Mouse (Mus musculus) liver, postnatal 0 days (tissue): ENCODE measurements around the gene Ccdc142. TPM values are rescaled to one million over a fixed set of nuclear protein-coding genes. Genes with fewer than 3 reads are reported as not detected.

Experiments
- ATAC-seq: fragments of 200-750 bp; cut with Nextera tagmentation; 2 replicates; pipeline ENCODE4 v1.8.0; 2017; ENCODE audit warnings: mild to moderate bottlenecking, moderate library complexity
- DNase-seq: peaks from one replicate; pipeline ENCODE4 v3.0.0-alpha.2; 2016
- H3K27ac ChIP-seq: fragments of 300-500 bp; sonication (generic); 2 replicates; pipeline ENCODE4 v1.5.1; 2014; ENCODE audit warnings: antibody characterized with exemption, moderate library complexity, mild to moderate bottlenecking, low read depth
- H3K27me3 ChIP-seq: fragments of 300-500 bp; sonication (generic); 2 replicates; pipeline ENCODE4 v1.6.1; 2014; ENCODE audit warnings: low read length, control low read depth, mixed read lengths; ENCODE audit not compliant: insufficient read depth
- H3K36me3 ChIP-seq: fragments of 300-500 bp; sonication (generic); replicated peaks from 2 replicates; pipeline ENCODE4 v1.6.1; 2014; ENCODE audit warnings: mild to moderate bottlenecking, control low read depth, low read length, moderate library complexity, mixed read lengths; ENCODE audit not compliant: insufficient read depth
- H3K4me1 ChIP-seq: fragments of 300-500 bp; sonication (generic); 2 replicates; pipeline ENCODE4 v1.6.1; 2014; ENCODE audit warnings: antibody characterized with exemption, mild to moderate bottlenecking, control low read depth; ENCODE audit not compliant: insufficient read depth
- H3K4me2 ChIP-seq: fragments of 300-500 bp; sonication (generic); 2 replicates; pipeline ENCODE4 v1.6.1; 2014; ENCODE audit warnings: low read depth, mild to moderate bottlenecking, low read length, moderate library complexity, mixed read lengths
- H3K4me3 ChIP-seq: fragments of 300-500 bp; sonication (generic); 2 replicates; pipeline ENCODE4 v1.5.1; 2014; ENCODE audit warnings: low read depth, low read length
- H3K9ac ChIP-seq: fragments of 300-500 bp; sonication (generic); replicated peaks from 2 replicates; pipeline ENCODE4 v1.6.1; 2014; ENCODE audit warnings: mild to moderate bottlenecking, moderate library complexity
- H3K9me3 ChIP-seq: fragments of 300-500 bp; sonication (generic); 2 replicates; pipeline ENCODE4 v1.6.1; 2016; ENCODE audit warnings: mild to moderate bottlenecking, control low read depth, low read length, mixed read lengths
- CTCF ChIP-seq: sonication (generic); IDR thresholded peaks from 2 replicates; pipeline ENCODE4 v1.5.1; 2016; ENCODE audit warnings: antibody characterized with exemption, low read depth
- EP300 ChIP-seq: IDR thresholded peaks from 2 replicates; pipeline ENCODE4 v1.6.1; 2016; ENCODE audit warnings: antibody characterized with exemption, low read depth, mild to moderate bottlenecking
- WGBS: fragments of 180-500 bp; shearing (Covaris S2); extraction: QIAGEN DNeasy Blood & Tissue Kit; methylation state at CpG from one replicate; pipeline ENCODE4 v1.1.7; 2014; ENCODE audit not compliant: insufficient replicate concordance; 5-methylcytosine and 5-hydroxymethylcytosine counted together
- polyA plus RNA-seq: library from polyadenylated mRNA; unstranded; fragments of >200 nt; fragmentation: Nextera tagmentation; extraction: Ambion mirVana; gene quantifications from 2 replicates; pipeline ENCODE4 v1.2.1, GENCODE M21; 2015

Ccdc142 gene
- polyA plus RNA-seq, 1 experiment from 2014 or later, result 0.54 TPM

- Histone ChIP-seq H3K9me3 (no peaks in the 10 kb centered on the region), H3K4me2 (peak within 1 kb of the TSS; percentile 62; the same call in 1 of the 2 replicates), H3K27ac (no peak within 1 kb of the TSS), H3K9ac (no peak within 1 kb of the TSS), H3K4me3 (peak within 1 kb of the TSS; percentile 26; the same call in 1 of the 2 replicates), H3K36me3 (no peaks in the 10 kb centered on the region), H3K27me3 (peaks cover 96% of the 10 kb centered on the region), H3K4me1 (peaks cover 10% of the 10 kb centered on the region)
- no peak for DNase-seq
- no peak for ATAC-seq
- WGBS, result 2% methylated on average over 8 of the region's 10 CpGs
- no peak for TF ChIP-seq EP300
- no peak for TF ChIP-seq CTCF
Measured at GRCm38 (mm10) chr6:83070247-83070310, 31.3 kb upstream of the Ccdc142 start, which contains the start of gene Tlx2. Tlx2 (minus strand) TSS chr6:83070293.

- Histone ChIP-seq H3K9ac (no peak overlapping the region), H3K4me3 (peak overlapping the region; percentile 16; the same call in 1 of the 2 replicates), H3K27me3 (peaks cover 94% of the 10 kb centered on the region), H3K4me1 (peaks cover 10% of the 10 kb centered on the region), H3K27ac (no peak overlapping the region), H3K9me3 (no peaks in the 10 kb centered on the region), H3K36me3 (no peaks in the 10 kb centered on the region), H3K4me2 (0 out of 2 replicates have a peak overlapping the region, but pooled peaks have one; percentile 5)
- ATAC-seq, result 0 out of 2 replicates have a peak, but pooled peaks have one; percentile 14
- 2% methylated on average over 46 of the region's 58 CpGs for WGBS
- no peak for DNase-seq
- TF ChIP-seq EP300, result no peak
- no peak for TF ChIP-seq CTCF
Measured at GRCm38 (mm10) chr6:83070311-83071219, 30.8 kb upstream of the Ccdc142 start.

DNA sequence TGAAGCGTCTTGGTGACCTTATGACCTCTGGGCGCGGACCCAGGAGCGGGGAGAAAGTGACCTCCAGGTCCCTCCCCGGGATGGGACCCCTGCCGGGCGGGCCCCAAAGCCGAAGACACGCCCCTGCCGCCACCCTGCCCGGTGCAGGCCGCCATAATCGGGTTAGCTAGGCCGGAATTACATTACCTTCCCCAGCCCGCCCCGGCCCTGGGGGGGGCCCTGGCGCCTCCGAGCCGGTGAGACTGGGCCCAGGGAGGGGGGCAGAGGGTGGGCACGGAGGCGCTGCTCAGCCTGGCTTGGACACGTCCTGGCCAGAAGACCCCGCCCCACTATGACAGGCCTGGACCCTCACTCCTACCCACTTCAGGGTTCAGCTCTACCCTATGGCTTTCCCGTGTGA lies 30.2 kb upstream of the Ccdc142 start:
- Histone ChIP-seq H3K36me3 (no peaks in the 10 kb centered on the region), H3K9ac (no peak overlapping the region), H3K9me3 (no peaks in the 10 kb centered on the region), H3K27me3 (peaks cover 93% of the 10 kb centered on the region), H3K4me2 (no peak overlapping the region), H3K4me3 (no peak overlapping the region), H3K4me1 (peaks cover 10% of the 10 kb centered on the region), H3K27ac (no peak overlapping the region)
- TF ChIP-seq EP300, result no peak
- DNase-seq (no peak), ATAC-seq (no peak)
- 2% methylated on average over 21 of the region's 24 CpGs for WGBS

DNA sequence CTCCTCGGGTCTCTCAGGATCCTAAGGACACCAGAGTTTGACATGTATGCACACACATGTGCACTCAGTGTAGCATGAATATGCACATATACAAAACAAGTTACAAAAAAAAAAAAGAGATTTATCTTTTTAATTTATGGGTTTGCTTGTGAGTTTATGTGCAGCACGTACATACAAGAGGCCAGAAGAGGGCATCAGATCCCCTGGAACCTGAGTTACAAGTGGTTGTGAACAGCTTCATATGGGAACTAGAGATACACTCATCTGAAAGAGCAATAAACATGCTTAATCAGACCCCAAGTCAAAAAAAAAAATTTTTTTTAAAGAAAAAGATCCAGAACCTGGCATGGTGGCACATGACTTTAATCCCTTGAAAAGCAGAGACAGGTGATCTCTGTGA lies 26.4 kb upstream of the Ccdc142 start:
- Histone ChIP-seq H3K9me3 (no peaks in the 10 kb centered on the region), H3K27ac (no peak overlapping the region), H3K4me1 (peaks cover 17% of the 10 kb centered on the region), H3K4me3 (no peak overlapping the region), H3K27me3 (peaks cover 59% of the 10 kb centered on the region), H3K36me3 (no peaks in the 10 kb centered on the region; the same call in 1 of the 2 replicates), H3K4me2 (no peak overlapping the region), H3K9ac (no peak overlapping the region)
- ATAC-seq, result no peak
- no peak for DNase-seq
- 19% methylated on average over 2 of the region's 2 CpGs for WGBS
- TF ChIP-seq CTCF, result peak; percentile 51
- no peak for TF ChIP-seq EP300

DNA sequence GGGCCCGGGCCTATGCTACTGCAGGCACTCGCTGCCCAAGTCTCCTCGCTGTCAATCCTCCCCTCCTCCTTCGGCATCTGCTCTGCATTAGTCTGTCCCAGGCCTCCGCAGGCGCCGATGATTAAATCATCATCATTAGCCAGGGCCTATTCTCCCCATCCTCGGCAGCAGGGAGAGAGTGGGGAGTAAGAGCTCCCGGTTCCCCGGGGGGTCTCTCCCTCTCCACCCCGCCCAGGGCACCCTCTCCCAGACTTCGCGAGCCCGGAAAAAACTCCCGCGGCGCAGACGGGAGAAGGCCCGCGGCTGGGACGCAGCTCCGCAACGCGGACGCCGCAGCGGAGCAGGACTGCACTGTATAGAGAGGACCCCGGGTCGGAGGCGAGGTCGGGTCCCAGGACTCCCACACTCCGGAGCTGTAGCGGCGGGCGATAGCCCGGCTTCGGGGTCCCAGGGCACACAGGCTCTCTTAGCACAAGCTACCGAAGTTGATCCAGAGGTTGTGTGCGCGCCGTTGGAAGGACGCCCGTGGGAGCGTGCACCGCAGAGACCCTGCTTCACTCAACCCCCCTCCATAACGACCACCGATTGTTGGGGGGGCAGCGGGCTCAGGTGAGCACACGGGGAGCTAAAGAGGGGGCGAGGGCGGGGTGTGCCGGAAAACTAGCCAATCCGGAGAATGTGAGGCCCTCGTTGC lies 23.6 kb upstream of the Ccdc142 start, which contains the start of gene Pcgf1:
Gene Pcgf1 (plus strand): TSS at position 240 of the 694 bp plus-strand sequence.
- peaks cover 33% of the 10 kb centered on the region for H3K27me3 ChIP-seq
- DNase-seq (peak; percentile 55), ATAC-seq (peak; percentile 26)
- H3K9me3 ChIP-seq, result no peaks in the 10 kb centered on the region
- WGBS, result under 1% methylated on average over 54 of the region's 54 CpGs
- H3K9ac ChIP-seq, result peak within 1 kb of the TSS; percentile 84
- peaks cover 2% of the 10 kb centered on the region; the same call in 1 of the 2 replicates for H3K36me3 ChIP-seq
- H3K4me2 ChIP-seq, result peak within 1 kb of the TSS; percentile 99
- H3K27ac ChIP-seq, result peak within 1 kb of the TSS; percentile 82
- no peak for TF ChIP-seq EP300
- no peak for TF ChIP-seq CTCF
- H3K4me1 ChIP-seq, result peaks cover 18% of the 10 kb centered on the region
- peak within 1 kb of the TSS; percentile 91 for H3K4me3 ChIP-seq

DNA sequence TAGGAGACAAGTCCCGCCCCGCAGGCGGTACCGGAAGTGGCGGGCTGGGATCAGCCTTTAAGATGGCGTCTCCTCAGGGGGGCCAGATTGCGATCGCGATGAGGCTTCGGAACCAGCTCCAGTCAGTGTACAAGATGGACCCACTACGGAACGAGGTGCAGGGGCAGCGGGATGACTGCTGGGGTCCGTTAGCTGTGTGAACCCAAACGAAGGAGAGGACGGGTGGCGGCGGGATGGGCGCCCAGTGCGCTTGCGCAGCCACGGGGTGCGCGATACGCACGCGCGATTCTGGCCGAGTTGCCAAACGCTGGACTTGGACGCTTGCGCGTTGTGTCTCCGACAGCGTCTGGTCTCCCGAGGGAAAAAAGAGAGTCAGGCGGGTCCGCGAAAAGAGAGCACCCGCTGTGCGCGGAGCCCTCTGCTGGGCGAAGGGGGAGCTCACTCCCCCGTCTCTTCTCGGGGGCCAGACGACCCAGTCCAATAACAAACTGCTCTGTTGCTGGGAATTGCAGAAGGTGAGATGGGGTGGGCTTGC lies 23.0 kb upstream of the Ccdc142 start:
- H3K4me1 ChIP-seq, result peaks cover 18% of the 10 kb centered on the region
- TF ChIP-seq EP300 (no peak), CTCF (peak; percentile 74)
- ATAC-seq, result peak; percentile 94
- H3K4me2 ChIP-seq, result peak overlapping the region; percentile 99
- H3K36me3 ChIP-seq, result peaks cover 2% of the 10 kb centered on the region; the same call in 1 of the 2 replicates
- H3K9ac ChIP-seq, result peak overlapping the region; percentile 84
- under 1% methylated on average over 46 of the region's 46 CpGs for WGBS
- H3K9me3 ChIP-seq, result no peaks in the 10 kb centered on the region
- peaks cover 30% of the 10 kb centered on the region for H3K27me3 ChIP-seq
- peak; percentile 100 for DNase-seq
- peak overlapping the region; percentile 91 for H3K4me3 ChIP-seq
- peak overlapping the region; percentile 82 for H3K27ac ChIP-seq
